Mouse (Mus musculus) layer of hippocampus, adult 2 months (tissue): ENCODE results near the gene Rps19bp1. TPM values are rescaled to one million over a fixed set of nuclear protein-coding genes. Genes with fewer than 3 reads are reported as not detected.

Experiments
- DNase-seq, 2 experiments: peaks; one replicate each; pipeline ENCODE4 v3.0.0; 2022; ENCODE audit warnings: low spot score in 2 of 2
- H3K27ac ChIP-seq: fragments of 200-600 bp; 2 replicates; pipeline ENCODE4 v1.8.1; 2022
- H3K4me3 ChIP-seq: fragments of 200-600 bp; 2 replicates; pipeline ENCODE4 v1.8.1; 2022; ENCODE audit warnings: mild to moderate bottlenecking
- CTCF ChIP-seq: fragments of 200-600 bp; conservative IDR thresholded peaks from 2 replicates; pipeline ENCODE4 v1.8.1; 2022; ENCODE audit warnings: antibody characterized with exemption, mild to moderate bottlenecking, moderate library complexity
- total RNA-seq, 2 experiments: library from RNA; stranded (reverse); gene quantifications; 2 replicates each; pipeline ENCODE4 v1.2.3; 2021

Gene Rps19bp1
- total RNA-seq, 2 experiments from 2014 or later, result 32.5 to 37.0 TPM

DNA sequence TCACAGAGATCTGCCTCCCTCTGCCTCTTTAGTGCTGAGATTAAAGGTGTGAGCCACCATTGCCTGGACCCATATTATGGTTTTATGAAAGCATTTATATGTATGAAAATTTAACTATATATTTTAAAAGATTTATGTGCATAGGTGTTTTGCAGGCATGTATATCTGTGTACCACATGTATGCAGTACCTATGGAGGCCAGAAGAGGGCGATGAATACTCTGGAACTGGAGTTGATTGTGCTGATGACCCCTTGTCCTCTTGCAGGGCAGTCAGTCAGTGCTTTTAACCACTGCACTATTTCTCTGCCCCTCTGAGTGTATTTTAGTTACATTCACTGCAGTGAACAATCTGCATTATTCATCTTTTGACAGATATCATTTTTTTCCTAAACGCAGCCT lies 38.3 kb downstream of the Rps19bp1 start:
- DNase-seq, result peak in 1 of 2 experiments; percentile 41
- Histone ChIP-seq H3K27ac (no peak overlapping the region), H3K4me3 (no peak overlapping the region)
- TF ChIP-seq CTCF, result peak; percentile 69

GRCm38 (mm10) chr15:80225208-80225607 lies 38.9 kb downstream of the Rps19bp1 start:
- DNase-seq, result peak; percentile 37 to 76
- TF ChIP-seq CTCF, result peak; percentile 82
- Histone ChIP-seq H3K27ac (no peak overlapping the region), H3K4me3 (no peak overlapping the region)

GRCm38 (mm10) chr15:80223751-80224150 lies 40.4 kb downstream of the Rps19bp1 start:
- no peak for TF ChIP-seq CTCF
- H3K4me3 ChIP-seq, result no peak overlapping the region
- no peak for DNase-seq
- no peak overlapping the region for H3K27ac ChIP-seq

DNA sequence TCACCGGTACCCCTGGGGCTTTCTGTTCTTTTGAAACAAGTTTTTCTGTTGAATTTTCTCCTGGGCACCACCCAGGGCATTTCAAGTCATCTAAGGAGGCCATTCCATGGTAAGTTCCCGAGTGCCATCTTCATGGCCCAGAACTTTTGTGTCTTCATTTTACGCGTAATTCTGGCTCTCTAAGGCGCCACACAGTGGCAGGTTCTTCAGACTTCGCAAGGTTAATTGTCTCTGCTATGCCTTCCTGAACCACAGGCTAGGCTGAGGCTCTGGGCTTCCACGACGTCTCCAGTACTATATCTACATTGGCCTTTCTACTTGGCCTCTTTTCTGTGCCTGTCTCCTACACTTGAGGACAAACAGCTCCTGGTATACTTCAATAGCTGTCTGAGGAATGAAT lies 43.1 kb downstream of the Rps19bp1 start:
- Histone ChIP-seq H3K4me3 (no peak overlapping the region), H3K27ac (no peak overlapping the region)
- TF ChIP-seq CTCF, result no peak

GRCm38 (mm10) chr15:80219705-80220657 lies 44.1 kb downstream of the Rps19bp1 start:
- H3K27ac ChIP-seq, result no peak overlapping the region
- H3K4me3 ChIP-seq, result no peak overlapping the region
- TF ChIP-seq CTCF, result no peak
- no peak for DNase-seq

More for the DNA sequence above, 43.1 kb downstream of the Rps19bp1 start:
- DNase-seq, result no peak

GRCm38 (mm10) chr15:80219211-80219610 lies 44.9 kb downstream of the Rps19bp1 start:
- H3K27ac ChIP-seq, result no peak overlapping the region

DNA sequence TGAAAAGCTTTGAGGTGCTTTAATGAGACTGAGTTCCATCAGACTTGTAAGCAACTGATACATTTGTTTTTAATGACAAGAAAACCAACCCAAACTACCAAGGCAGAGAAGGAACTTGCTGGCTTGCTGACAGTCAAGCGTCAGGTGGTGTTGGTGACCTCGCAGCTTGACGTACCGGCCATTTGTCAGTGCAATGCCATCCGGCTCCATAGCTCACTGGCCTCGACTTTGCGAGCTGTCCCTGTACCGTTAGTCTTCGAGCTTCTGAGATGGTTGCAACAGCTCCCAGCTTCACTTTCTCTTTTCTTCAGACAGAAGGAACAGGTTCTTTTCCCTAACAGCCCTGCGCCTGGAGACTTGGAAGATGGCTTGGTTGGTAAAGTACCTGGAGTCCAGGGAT lies 46.6 kb downstream of the Rps19bp1 start:
- Histone ChIP-seq H3K4me3 (no peak overlapping the region), H3K27ac (no peak overlapping the region)
- no peak for TF ChIP-seq CTCF
- DNase-seq, result no peak

More at GRCm38 (mm10) chr15:80219211-80219610, 44.9 kb downstream of the Rps19bp1 start:
- H3K4me3 ChIP-seq, result no peak overlapping the region
- no peak for DNase-seq
- TF ChIP-seq CTCF, result no peak

- TF ChIP-seq CTCF, result no peak
Observed at GRCm38 (mm10) chr15:80216480-80216820, 47.7 kb downstream of the Rps19bp1 start.

DNA sequence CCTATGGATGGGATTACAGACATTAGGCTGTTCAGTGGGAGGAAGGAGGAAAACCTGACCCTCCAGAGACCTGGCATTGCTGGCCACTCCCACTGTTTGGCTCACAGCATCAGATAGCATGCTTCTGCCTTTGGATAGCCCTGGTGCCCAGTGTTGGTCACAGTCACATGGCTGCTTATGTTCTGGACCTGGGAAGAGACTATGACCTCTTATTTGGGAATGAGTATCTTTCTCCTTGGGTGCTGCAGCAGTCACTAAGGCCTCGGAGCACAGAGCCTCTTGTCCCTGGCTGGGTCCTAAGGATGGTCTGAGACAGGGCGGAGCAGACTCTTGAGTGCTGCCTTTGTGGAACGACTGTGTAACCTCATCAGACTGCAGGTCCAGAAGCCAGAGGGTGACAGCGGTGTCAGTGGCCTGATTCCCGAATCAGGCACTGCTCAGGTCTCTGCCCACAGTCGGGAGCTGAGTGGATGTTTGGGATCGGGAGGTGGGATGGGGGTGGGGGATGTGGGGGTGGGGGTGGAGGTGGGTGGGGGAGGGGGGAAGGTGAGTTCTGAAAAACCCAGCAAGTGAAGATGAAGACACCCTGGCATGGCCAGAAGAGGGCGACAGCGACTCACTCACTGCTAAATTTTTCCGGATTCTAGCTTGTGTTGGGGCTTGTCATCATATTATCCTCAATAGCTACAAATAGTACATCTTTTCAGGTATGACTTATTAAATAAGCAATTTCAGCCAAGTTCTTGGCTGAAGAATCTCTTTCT lies 48.2 kb downstream of the Rps19bp1 start:
- peak in 1 of 2 experiments; percentile 56 for DNase-seq
- Histone ChIP-seq H3K27ac (no peak overlapping the region), H3K4me3 (no peak overlapping the region)
- peak; percentile 73 for TF ChIP-seq CTCF

More at GRCm38 (mm10) chr15:80216480-80216820, 47.7 kb downstream of the Rps19bp1 start:
- Histone ChIP-seq H3K4me3 (no peak overlapping the region), H3K27ac (no peak overlapping the region)
- no peak for DNase-seq

GRCm38 (mm10) chr15:80213688-80214087 lies 50.4 kb downstream of the Rps19bp1 start:
- TF ChIP-seq CTCF, result no peak
- no peak for DNase-seq
- H3K4me3 ChIP-seq, result no peak overlapping the region
- H3K27ac ChIP-seq, result no peak overlapping the region

Other genes with a start within 250 kb of the Rps19bp1 start
- 10 to 100 TPM; 27.4 to 29.3 TPM for gene Pdgfb, start 249.3 kb downstream of the Rps19bp1 start, total RNA-seq
- gene Syngr1, start 173.0 kb downstream of the Rps19bp1 start, total RNA-seq, result 100 to 1,000 TPM; 356 to 380 TPM
- gene Rpl3, start 172.4 kb downstream of the Rps19bp1 start, total RNA-seq, result 100 to 1,000 TPM; 558 to 583 TPM
- gene Tab1, start 131.2 kb downstream of the Rps19bp1 start, total RNA-seq, result 10 to 100 TPM; 28.2 to 30.2 TPM
- gene Mgat3, start 90.6 kb downstream of the Rps19bp1 start, total RNA-seq, result 100 to 1,000 TPM; 109 to 115 TPM
- 10 to 100 TPM; 31.0 to 32.2 TPM for gene Mief1, start 30.3 kb downstream of the Rps19bp1 start, total RNA-seq
- 10 to 100 TPM; 20.4 to 24.6 TPM for gene AC140267.1, start 28.5 kb downstream of the Rps19bp1 start, total RNA-seq
- gene Atf4, start 9.1 kb downstream of the Rps19bp1 start, total RNA-seq, result 10 to 100 TPM; 85.7 to 94.3 TPM
- gene Cacna1i, start 22.9 kb upstream of the Rps19bp1 start, total RNA-seq, result 10 to 100 TPM; 36.1 to 41.4 TPM